Mouse (Mus musculus) gastrocnemius, postnatal 36 days (tissue): ENCODE results near the gene Tmed8. TPM values are rescaled to one million over a fixed set of nuclear protein-coding genes. Genes with fewer than 3 reads are reported as not detected.
"Not testable (repeated sequence)": the region's sequence is repeated elsewhere in the genome, so short reads cannot be mapped to it uniquely, and the experiment has no call there.

Experiments
- DNase-seq, 2 experiments: peaks; one replicate each; pipeline ENCODE4 v3.0.0; 2022
- intact Hi-C: fragments of 180-260 bp; cut with DNase I; formaldehyde crosslinking; loops from one replicate; pipeline ENCODE4 v1.15.1; 2025
- long read RNA-seq, 2 experiments: library from polyadenylated mRNA; stranded (forward); transcript quantifications; one replicate each; pipeline ENCODE4 v2.0.0; 2021
- total RNA-seq, 2 experiments: library from RNA; stranded (reverse); gene quantifications; 2 replicates each; pipeline ENCODE4 v1.2.3; 2021

Gene Tmed8
- total RNA-seq: 1 to 10 TPM; 1.7 to 1.9 TPM
- long read RNA-seq, experiment 1: 0 reads
- long read RNA-seq, experiment 2: 0 reads

DNA sequence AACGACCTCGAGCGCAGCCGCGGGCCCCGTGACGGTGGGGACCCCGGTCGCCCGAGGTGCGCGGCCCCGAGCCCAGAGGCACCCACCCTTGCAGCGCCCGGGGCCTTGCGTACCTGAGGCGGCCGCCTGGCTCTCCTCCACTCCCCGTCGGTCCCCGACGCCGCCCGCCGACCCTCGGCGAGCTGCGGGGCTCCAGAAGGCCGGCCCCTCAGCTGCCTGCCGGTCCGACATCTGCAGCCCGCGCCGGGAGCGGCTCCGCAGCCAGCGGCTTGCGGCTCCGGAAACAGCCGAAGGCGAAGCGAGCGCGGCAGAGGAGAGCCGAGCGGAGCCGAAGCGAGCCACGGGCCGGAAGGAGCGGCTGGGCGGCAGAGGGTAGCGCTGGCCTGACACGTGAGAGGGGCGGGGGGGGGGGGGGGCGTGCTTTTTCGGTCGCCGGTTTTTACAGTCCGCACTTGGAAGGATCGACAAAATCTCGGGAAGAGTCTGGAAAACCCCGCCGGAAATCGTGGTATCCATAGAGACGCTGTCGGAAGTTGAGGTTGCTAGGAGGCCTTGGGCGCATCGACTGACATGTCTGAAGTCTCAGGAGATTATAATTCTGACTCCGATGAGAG, at the start of gene Tmed8:
Gene Tmed8, minus strand, starts transcription at position 482 of the 614 bp plus-strand sequence.
- intact Hi-C loops: no loop called here
- DNase-seq: peak; percentile 41 to 58

DNA sequence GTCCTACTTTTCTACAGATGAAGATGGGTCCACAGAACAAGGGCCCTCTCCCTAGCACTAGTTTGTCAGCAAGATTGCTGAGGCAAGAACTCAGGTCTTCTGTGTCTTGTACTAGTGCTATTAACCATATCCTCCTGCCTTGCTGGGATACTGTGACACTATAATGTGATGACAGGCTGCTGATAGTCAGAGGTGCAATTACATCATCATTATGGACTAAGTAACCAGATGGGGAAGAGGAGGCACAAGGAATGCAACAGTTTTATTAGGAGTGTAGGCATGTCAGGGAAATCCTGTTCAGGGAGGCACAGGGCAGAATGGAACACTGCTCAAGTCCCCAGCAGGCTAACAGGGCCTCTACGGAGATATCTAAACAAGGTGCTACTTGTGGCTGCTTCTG, 38.4 kb upstream of the Tmed8 start, which contains the start of gene Noxred1:
Gene Noxred1, minus strand, starts transcription at position 101 of the 400 bp plus-strand sequence.
- intact Hi-C loops: no loop called here

DNA sequence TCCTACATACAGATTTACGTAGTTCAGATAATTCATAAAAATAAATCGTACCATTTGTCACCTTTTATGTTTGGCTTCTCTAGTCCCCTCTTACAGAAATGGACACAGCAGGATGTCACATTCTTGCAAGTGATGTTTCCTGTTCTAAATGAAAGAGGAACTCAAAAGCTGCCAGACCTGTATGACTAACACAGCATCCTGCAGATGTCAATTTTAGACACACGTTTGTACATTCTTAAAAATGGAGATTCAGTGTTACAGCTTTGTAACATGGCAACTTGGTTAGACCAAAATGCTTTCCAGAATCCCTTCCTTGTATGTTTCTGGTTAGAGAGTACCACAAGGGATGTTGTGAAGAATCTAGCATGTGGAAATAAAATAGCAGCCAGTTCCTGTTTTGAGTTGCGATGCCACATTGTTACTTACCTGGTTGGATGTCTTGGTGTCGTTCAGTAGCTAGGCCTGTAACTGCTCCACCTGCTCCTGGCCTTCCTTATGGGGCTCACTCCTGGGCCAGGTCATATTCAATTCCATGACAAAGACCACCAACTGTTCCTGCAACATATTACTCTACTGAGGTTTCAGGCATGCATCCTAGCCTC, 36.7 kb upstream of the Tmed8 start:
- no peak for DNase-seq
- intact Hi-C loops: no loop called here

More for the DNA sequence above, 38.4 kb upstream of the Tmed8 start, which contains the start of gene Noxred1:
- no peak for DNase-seq

DNA sequence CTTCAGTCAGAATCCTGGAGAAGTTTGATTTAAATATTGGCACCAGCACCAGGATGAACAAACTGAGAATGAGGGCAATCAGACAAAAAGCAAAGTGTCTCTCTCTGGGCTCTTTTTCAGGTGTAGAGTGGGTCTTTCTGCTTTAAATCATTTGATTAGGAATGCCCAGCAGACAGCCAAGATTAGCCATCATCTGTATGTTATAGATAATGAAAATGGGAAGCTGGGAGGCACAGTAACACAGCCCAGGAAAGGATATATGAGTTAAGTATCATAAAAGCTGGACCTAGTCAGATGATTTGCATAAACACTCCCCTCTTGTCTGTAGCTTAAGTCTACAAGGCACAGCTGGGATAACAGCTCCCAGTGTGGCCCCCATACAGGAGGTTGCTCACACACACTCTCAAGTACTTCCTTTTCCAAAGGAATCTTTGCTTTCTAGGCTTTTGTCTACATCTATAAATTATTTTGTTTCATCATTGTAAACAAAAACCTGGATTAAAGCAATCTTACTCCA, 30.2 kb upstream of the Tmed8 start:
- intact Hi-C loops: no loop called here
- DNase-seq: no peak

DNA sequence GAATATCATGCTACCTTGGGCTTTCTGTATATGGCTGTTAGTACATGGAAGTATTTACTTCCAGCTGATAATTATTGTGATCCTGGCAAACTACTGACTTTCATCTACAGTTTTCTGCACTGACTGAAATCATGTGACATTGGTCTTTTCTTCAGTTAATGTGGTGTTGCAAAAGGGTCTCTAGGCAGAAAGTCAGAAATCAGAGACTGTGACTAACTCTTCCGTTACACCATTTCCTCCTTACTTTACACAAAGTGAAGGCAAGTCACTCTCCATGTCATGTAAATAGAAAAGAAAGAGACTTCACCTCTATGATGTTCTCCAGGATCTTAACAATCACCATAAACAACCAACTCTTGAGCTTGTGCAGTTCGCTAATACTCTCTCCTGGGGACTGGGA, 29.4 kb upstream of the Tmed8 start:
- no peak for DNase-seq
- intact Hi-C loops: no loop called here

DNA sequence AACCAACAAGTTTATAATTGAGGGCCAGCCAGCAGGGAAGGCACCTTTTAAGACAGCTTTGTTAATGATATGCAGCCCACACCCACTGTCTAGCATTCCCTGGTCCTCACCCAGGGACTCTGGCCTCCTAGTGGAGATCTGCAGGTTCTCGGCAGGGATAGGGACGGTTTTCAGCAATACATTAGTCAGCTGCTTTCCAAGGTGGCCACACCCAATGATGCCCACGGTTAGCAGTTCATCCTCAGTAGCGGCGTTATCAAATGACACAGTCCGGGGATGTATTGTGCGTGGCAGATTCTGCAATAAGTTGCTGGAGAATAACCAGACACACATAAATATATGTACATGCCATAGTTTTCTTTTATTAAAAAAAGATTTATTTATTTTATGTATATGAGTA, 26.5 kb upstream of the Tmed8 start:
- intact Hi-C loops: no loop called here
- no peak for DNase-seq

DNA sequence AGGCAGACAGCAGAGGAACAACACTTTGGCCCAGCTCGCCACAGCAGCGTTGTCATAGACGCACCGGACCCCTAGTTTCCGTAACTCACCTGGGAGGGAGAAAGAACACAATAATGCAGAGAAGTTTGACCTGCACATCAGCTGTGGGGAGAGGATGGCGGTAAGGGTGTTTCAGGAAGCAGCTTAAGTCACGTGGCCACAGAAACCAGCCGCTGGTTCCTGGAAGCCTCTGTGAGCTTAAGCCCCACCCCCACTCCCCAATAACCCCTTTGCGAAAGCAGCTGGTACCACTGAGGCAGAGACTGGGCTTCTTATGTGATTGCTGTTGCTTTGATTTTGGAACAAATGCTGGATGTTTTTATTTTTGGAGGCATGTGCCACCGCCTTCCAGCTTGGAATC, 24.7 kb upstream of the Tmed8 start:
- intact Hi-C loops: no loop called here
- no peak for DNase-seq

DNA sequence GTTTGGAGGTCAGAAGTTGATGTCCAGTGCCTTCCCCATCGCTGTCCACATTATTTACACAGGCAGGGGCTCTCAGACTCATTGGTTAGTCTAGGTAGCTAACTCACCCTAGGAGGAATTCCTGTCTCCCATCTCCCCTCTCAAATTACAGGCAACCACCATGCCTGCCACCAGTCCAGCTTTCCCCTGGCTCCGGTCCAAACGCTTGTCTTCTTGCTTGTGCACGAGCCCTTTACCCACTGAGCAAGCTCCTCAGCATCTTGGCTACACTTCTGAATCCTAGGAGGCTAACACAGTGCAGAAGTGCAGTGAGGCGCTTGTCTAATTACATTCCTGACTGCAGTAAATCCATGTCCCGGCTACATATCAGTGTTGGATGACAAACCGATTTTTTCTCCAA, 19.1 kb upstream of the Tmed8 start:
- intact Hi-C loops: no loop called here
- no peak for DNase-seq

DNA sequence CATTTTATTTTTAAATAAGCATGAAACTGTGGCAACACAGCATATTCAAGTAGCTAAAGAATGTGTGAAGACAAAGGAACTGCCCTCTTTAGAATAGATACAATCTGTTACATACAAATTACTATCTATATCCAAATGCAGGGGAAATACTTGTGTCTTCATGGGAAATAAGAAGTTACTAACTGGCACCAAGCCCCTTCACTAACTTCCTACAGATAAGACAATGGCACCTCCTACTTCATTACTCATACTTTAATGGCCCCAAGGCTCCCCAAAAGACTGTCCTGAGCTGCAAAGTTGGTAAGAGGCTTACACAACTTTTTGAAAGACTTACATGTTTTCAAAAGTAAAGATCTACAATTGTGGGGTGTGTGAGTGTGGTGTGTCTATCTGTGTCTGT, 17.3 kb upstream of the Tmed8 start:
- intact Hi-C loops: no loop called here
- no peak for DNase-seq

DNA sequence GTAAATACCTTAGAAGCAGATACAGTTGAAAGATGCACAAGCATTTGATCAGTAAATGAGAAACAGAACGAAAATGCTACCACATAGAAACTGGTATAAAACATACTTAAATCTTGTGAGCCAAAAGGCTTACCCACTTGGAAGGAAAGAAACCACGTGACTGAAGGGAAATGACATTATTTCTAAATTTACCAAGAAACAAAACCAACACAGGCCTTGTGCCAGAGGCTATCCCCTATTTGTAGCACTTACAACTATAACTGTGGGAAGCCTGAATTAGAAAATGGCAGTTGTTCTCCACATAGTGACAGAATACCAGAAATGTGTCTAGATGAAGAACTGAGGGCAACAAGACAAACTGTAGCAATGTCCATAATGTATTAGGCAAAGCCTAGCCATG, 15.8 kb upstream of the Tmed8 start:
- DNase-seq: no peak
- intact Hi-C loops: no loop called here

DNA sequence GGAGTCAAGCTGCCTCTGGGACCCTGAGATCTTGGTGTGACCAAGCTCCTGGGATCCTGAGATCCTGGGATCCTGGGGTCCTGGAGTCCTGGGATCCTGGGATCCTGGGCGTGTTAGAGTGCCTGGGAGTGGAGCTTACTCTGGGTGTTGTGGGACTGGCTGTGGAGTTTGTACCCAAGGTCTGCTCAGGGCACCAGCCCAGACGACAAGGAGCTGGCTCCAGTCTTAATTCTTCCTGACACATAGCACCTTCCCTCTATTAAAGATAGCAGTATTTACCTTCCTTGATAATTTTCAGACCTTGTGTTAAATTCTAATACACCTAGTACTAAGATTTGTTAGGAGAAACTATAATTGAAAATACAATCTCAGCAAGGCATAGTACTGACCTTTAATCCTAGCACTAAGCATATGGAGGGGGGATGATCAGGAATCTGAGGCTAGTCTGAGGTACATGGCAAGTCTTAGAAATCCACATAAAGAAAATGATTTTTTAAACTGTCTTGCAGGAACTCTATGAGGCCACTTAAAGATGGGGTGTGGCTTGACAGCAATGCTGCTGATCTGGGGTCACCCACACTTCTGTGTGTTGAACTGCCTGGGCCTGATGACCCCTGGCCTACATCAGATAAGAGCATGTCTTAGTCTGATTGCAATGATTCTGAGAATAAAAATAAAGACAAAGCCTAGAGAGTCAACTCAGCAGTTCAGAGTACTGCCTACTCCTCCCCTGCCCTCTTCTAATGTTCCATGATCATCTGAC, 12.8 kb upstream of the Tmed8 start:
- no peak for DNase-seq
- intact Hi-C loops: no loop called here

DNA sequence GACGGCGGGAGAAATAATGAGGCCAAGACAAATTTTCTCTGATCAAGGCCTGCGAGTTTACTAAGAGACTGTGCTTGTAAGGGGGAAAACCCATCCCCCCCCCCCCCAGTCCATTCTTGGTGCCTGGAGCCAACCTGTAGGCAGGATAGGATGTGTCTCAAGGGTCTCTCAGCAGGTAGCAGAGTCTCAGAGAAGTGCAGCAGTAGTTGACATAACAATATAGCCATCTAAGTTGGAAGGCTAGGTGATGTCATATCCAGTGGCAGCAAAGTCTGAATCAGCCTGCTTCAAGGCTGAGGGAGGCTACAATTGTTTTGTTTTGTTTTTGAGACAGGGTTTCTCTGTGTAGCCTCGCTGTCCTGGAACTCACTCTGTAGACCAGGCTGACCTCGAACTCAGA, 5.5 kb upstream of the Tmed8 start:
- intact Hi-C loops, DNase-seq: not testable (repeated sequence)

DNA sequence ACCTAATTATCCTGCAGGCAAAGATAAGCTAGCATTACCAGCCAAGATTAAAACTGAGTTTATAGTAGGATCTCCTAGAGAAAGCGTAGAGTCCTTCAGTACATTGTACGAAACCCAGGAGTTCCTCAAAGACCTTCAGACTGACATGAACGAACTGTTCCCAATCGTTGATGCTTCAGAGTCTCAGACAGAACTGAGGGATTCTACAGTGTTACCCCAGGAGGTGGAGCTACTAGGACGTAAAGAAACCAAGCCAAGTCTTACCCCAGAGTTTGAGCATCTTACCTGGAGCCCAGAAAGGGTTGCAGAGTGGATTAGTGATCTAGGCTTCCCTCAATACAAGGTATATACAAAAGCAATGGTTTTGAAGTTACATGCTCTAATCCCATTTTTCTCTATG, 1.4 kb upstream of the Tmed8 start:
- DNase-seq: no peak
- intact Hi-C loops: no loop called here

DNA sequence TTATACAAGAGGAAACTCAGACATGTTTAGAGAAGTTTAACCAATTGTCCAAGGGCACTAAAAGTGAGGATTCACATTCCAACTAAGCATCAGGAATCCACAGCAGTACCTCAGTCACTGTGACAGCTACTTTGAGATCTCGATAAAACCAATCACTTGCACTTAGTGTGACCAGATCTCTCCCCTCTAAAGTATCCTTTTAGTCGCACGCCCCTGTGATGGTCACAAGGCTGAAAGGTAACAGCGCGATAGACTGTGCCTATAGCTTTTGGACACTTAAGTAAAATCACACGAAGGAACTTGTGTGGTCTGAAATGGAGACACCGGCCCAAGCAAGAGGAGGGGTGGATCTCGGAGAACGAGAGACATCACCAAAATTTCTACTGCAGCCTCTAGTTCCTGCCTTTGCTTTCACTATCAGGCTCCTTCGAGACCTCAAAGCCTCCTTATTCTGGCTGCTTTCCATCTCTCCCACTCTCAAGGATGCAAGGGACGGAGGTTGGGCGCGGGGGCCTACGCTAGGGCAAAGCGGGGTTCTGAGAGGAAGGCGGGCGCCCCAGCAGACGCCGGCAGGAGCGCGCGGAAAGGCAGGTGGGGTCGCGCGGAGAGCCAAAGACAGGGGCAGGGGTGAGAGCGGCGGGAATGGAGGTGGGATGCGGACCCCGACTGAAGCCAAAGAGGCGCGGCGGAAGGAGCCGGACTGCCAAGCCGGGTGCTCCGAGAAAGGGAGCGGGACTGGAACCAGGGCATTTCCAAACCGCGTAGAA, 865 bp downstream of the Tmed8 start, which contains the start of gene Samd15:
Gene Samd15, plus strand, starts transcription at position 518 of the 767 bp plus-strand sequence.
- intact Hi-C loops: no loop called here

DNA sequence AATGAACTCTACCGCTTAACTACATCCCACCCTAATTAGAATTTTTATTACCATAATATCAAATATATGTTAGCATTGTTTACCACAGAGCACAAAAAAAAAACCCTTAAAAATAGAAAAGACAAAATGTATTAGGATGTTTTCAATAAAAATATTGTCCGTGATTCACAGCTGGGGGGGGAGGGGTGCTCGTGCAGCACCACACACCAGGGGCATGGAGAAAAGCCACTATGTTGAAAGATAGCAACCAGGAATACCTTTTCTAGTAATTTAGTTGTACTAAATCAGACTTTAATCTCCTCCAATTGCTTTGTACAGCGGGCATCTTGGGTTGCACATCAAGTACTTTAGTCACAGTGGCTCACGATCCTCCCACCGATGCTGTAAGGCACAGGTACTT, 1.5 kb downstream of the Tmed8 start:
- DNase-seq: no peak
- intact Hi-C loops: no loop called here

More for the DNA sequence above, 865 bp downstream of the Tmed8 start, which contains the start of gene Samd15:
- peak in 1 of 2 experiments; percentile 8 for DNase-seq

DNA sequence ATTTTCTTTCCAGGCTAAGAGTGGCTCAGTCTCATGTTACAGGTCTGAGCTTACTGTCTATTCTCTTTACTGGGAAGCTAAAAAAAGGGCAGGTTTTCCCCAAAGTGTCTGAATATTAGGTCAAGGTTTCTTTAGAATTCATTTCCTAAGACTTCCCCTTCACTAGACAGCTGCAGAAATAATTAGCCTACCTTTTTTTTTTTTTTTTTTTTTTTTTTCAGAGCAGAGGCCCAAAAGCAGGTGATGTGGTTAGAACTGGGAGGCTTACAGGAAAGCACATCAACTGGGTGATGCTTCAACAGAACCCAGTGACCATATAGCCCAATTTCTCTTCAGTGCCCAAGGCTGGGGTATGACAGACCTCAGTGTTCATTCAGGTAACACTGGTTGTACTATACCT, 3.9 kb downstream of the Tmed8 start:
- intact Hi-C loops: no loop called here
- no peak for DNase-seq

DNA sequence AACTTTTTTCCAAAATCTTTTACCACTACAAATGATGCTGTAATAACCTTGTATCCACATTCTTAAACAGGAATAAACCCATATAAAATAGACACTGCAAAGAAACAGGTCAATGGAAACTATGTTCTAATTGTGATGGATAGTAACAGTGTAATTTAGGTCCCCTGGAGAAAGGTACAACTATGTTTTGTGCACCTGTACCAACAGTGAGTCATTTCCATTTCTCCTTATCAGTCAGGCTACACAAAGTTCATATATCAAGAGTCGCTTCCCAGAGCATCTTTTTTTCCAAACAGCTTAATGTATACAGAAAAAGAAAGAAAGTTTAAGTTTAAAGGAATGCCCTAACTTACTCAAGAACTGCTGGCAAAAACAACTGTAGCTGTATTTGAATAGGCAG, 5.2 kb downstream of the Tmed8 start:
- no peak for DNase-seq
- intact Hi-C loops: no loop called here

DNA sequence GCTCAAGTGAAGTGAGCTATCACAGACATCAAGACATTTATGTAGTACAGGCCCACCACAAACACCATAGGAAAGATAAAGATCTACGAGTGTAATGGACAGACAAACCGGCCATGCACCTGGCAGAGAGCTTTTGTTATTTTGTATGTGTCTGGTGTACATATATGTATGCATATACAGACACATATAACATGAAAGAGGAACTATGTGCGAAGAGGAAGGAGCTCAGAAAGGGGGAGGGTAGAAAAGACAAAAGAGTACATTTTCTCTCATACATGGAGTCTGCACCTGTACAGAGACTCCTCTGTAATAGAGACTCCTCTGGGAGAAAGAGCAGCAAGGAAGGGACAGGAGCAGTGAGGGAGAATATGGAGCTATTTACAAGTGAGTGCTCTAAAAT, 7.2 kb downstream of the Tmed8 start:
- intact Hi-C loops: no loop called here
- no peak for DNase-seq

DNA sequence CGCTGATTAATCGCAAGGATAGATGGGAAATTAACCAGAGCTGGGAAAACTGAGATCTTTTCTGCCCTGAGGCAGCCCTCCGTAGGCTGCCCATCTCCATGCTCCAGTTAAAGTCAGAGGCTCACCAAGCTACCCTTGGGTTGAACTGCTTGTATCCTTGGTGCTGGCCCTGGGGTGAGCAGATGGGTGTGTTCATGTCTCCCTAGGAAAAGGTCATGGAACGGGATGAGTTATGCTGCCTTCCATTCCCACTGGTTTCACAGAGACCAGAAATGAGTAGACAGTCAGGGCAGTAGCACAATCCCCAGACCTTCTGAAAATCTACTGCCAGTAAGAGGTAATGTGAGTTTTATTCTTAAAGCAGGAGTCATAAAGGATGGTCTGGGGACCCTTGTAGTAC, 22.6 kb downstream of the Tmed8 start:
- intact Hi-C loops: no loop called here
- no peak for DNase-seq

DNA sequence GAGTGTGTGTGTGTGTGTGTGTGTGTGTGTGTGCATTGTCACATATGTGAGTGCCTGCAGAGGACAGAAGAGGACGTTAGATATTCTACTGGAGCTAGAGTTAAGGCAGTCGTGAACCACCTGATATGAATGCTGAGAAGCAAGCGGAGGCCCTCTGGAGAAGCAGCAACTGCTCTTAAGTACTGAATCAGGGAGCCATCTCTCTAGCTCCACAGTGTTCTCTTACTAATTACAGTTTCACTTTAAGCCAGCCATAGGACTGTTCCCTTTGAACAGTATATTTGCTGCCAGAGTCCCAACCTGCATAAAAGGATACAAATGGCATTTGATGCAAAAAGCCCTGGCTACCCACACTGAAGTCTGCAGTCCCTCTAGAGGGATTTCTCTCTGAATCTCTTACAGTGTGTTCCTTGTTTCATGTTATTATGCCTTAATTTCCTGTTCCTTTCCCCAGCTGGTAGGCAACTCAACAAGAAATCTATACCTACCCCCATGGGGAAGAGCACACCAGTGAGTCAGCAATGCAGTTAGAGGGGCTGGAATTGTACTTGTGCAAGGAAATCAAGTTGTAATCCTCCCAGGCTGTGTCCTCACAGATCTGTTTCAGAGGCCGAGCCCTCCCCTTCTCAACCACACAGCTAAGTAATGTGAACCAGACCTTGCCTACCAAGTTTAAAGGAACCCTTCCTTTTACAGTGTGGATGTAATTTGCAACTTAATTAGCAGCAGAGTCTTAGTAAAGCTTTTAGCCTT, 24.9 kb downstream of the Tmed8 start:
- DNase-seq: no peak
- intact Hi-C loops: no loop called here
